9 mouse cellular contexts compared by ENCODE assay signal in the genomic region with DNA sequence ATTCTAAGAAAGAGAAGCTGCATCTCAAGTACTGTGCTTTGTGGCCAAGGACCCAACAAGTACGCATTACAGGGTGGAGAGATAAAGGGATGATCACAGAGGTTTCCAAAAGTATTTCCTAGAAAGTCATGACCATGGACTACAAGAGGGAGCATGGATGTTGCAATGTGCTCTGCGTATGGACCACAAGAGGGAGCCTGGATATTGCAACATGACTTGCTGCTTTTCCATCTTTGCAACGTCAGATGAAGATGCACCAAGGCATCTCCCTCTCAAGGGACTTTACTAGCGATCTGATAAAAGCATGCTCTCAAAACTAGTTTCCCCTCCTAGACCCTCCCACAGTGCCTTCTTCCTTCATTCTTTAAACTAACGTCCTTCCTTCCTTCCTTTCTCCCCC.
DNase-seq lines count a peak whose midpoint lies in the region; ATAC-seq and TF ChIP-seq lines count a peak whose summit lies in the region.
"Had no signal": no experiment of that assay in that cellular context is flagged by ENCODE, and none has a peak within 500 bp of the region (broad histone marks: within the 10 kb centered on the region; RNA-seq: fewer than 3 reads in every experiment).

No protein-coding gene starts in this region.

- no peak overlapping the region for H3K27ac ChIP-seq in liver, embryonic 14.5 days
- H3K27ac ChIP-seq in liver, embryonic 12.5 days = no peak overlapping the region
- no peak overlapping the region for H3K27ac ChIP-seq in embryonic facial prominence, embryonic 11.5 days (replicated peaks; ENCODE audit: low read depth, low read length)
- H3K27ac ChIP-seq: limb, embryonic 13.5 days had no signal

- no peaks in the 10 kb centered on the region for H3K9me3 ChIP-seq in liver, embryonic 14.5 days (ENCODE audit: control insufficient read depth, low read length)
- H3K9me3 ChIP-seq in liver, embryonic 12.5 days (replicated peaks) = no peaks in the 10 kb centered on the region
- no peaks in the 10 kb centered on the region for H3K9me3 ChIP-seq in embryonic facial prominence, embryonic 11.5 days (replicated peaks; ENCODE audit: control insufficient read depth, low read length)
- H3K9me3 ChIP-seq: limb, embryonic 13.5 days had no signal

- peak; percentile 50 for TF ChIP-seq CTCF in liver, embryonic 14.5 days (IDR thresholded peaks at IDR 0.05; ENCODE audit: low read depth)

- no peaks in the 10 kb centered on the region for H3K36me3 ChIP-seq in liver, embryonic 14.5 days (replicated peaks; ENCODE audit: control insufficient read depth, insufficient read depth, low read depth)
- H3K36me3 ChIP-seq in liver, embryonic 12.5 days = no peaks in the 10 kb centered on the region
- no peaks in the 10 kb centered on the region for H3K36me3 ChIP-seq in embryonic facial prominence, embryonic 11.5 days (replicated peaks; ENCODE audit: control insufficient read depth, insufficient read depth, low read depth, low read length)
- H3K36me3 ChIP-seq: limb, embryonic 13.5 days had no signal

- H3K4me1 ChIP-seq in liver, embryonic 14.5 days (replicated peaks; ENCODE audit: control insufficient read depth in 2 of 2, insufficient read depth in 2 of 2, low read length in 1 of 2) = no peaks in the 10 kb centered on the region
- H3K4me1 ChIP-seq in liver, embryonic 12.5 days = no peaks in the 10 kb centered on the region
- H3K4me1 ChIP-seq in embryonic facial prominence, embryonic 11.5 days (ENCODE audit: control insufficient read depth, insufficient read depth, low read length) = no peaks in the 10 kb centered on the region
- H3K4me1 ChIP-seq: limb, embryonic 13.5 days had no signal

- ATAC-seq in liver, embryonic 14.5 days (ENCODE audit: insufficient read depth) = no peak
- no peak for ATAC-seq in liver, embryonic 12.5 days
- no peak for ATAC-seq in embryonic facial prominence, embryonic 11.5 days (replicated peaks; ENCODE audit: insufficient number of reproducible peaks, low FRiP score, low TSS enrichment, low read depth)

- no peak overlapping the region for H3K9ac ChIP-seq in liver, embryonic 14.5 days (replicated peaks)
- no peak overlapping the region for H3K9ac ChIP-seq in liver, embryonic 12.5 days
- no peak overlapping the region for H3K9ac ChIP-seq in embryonic facial prominence, embryonic 11.5 days (replicated peaks; ENCODE audit: low read length)
- H3K9ac ChIP-seq: limb, embryonic 13.5 days had no signal

- H3K4me2 ChIP-seq in liver, embryonic 14.5 days (ENCODE audit: low read depth) = no peak overlapping the region
- no peak overlapping the region for H3K4me2 ChIP-seq in liver, embryonic 12.5 days
- H3K4me2 ChIP-seq in embryonic facial prominence, embryonic 11.5 days (ENCODE audit: low read depth, low read length) = no peak overlapping the region
- H3K4me2 ChIP-seq: limb, embryonic 13.5 days had no signal

- peak; percentile 10 for DNase-seq in adrenal gland, postnatal 14 days
- no peak for DNase-seq in adrenal gland, adult 8-10 months
- no peak for DNase-seq in liver, embryonic 14.5 days (ENCODE audit: low read depth in 3 of 3, low spot score in 3 of 3)
- DNase-seq in embryonic facial prominence, embryonic 11.5 days (ENCODE audit: low spot score) = peak; percentile 62
- DNase-seq in mesoderm, embryonic 11.5 days (ENCODE audit: low read depth, low spot score) = peak; percentile 47
- no peak for DNase-seq in thymus, postnatal 10 days (ENCODE audit: low spot score in 2 of 2)
- no peak for DNase-seq in cerebellum, adult 18-20 months

- no peak overlapping the region for H3K4me3 ChIP-seq in liver, embryonic 14.5 days (ENCODE audit: insufficient read depth in 1 of 2, low read depth in 2 of 2, low read length in 2 of 2)
- H3K4me3 ChIP-seq in liver, embryonic 12.5 days = no peak overlapping the region
- H3K4me3 ChIP-seq in embryonic facial prominence, embryonic 11.5 days (ENCODE audit: low read depth, low read length) = no peak overlapping the region
- H3K4me3 ChIP-seq: limb, embryonic 13.5 days had no signal

- WGBS in liver, embryonic 14.5 days (ENCODE audit: insufficient replicate concordance) = 30% methylated on average over 5 of the region's 5 CpGs
- 44% methylated on average over 5 of the region's 5 CpGs for WGBS in liver, embryonic 12.5 days (ENCODE audit: insufficient replicate concordance)
- WGBS in embryonic facial prominence, embryonic 11.5 days = 45% methylated on average over 5 of the region's 5 CpGs

- H3K27me3 ChIP-seq in liver, embryonic 14.5 days (ENCODE audit: control insufficient read depth, insufficient read depth, low read length) = no peaks in the 10 kb centered on the region
- no peaks in the 10 kb centered on the region for H3K27me3 ChIP-seq in liver, embryonic 12.5 days (replicated peaks)
- no peaks in the 10 kb centered on the region for H3K27me3 ChIP-seq in embryonic facial prominence, embryonic 11.5 days (ENCODE audit: control insufficient read depth, insufficient read depth, low read length)
- H3K27me3 ChIP-seq: limb, embryonic 13.5 days had no signal

- TF ChIP-seq EP300 in liver, embryonic 14.5 days (IDR thresholded peaks at IDR 0.05; ENCODE audit: low read depth) = no peak

Comparison
In these comparisons a context has a peak if more than half of its experiments do, and no peak if none do; other contexts are left out.
1. DNase-seq: peak in adrenal gland, postnatal 14 days (single experiment), embryonic facial prominence, embryonic 11.5 days (single experiment) and mesoderm, embryonic 11.5 days (single experiment); none in adrenal gland, adult 8-10 months (single experiment), liver, embryonic 14.5 days (0 of 3), thymus, postnatal 10 days (0 of 2) and cerebellum, adult 18-20 months (0 of 2).